Mouse (Mus musculus): ENCODE results near the gene Cyth3. TPM values are rescaled to one million over a fixed set of nuclear protein-coding genes. Genes with fewer than 3 reads are reported as not detected.

The Cyth3 gene
- polyA plus RNA-seq, 1 experiment from 2014 or later: 49.6 TPM

GRCm38 (mm10) chr5:143683696-143684095, 61.4 kb downstream of the Cyth3 start:
- H3K27ac ChIP-seq (replicated peaks; ENCODE audit: low read depth, low read length): no peak overlapping the region; the same call in 1 of the 2 replicates
- H3K4me2 ChIP-seq (ENCODE audit: low read depth, severe bottlenecking): no peak overlapping the region
- DNase-seq (ENCODE audit: low spot score) (no peak), ATAC-seq (ENCODE audit: insufficient number of reproducible peaks, low FRiP score, low TSS enrichment, low read depth) (no peak)
- H3K9me3 ChIP-seq (ENCODE audit: control insufficient read depth, low read length): no peaks in the 10 kb centered on the region
- peaks cover 7% of the 10 kb centered on the region for H3K36me3 ChIP-seq (ENCODE audit: control insufficient read depth, insufficient read depth, low read length)
- no peak overlapping the region for H3K4me3 ChIP-seq (ENCODE audit: low read depth, low read length)
- H3K9ac ChIP-seq (ENCODE audit: low read length): peak overlapping the region; percentile 12; the same call in 1 of the 2 replicates
- no peaks in the 10 kb centered on the region for H3K27me3 ChIP-seq (ENCODE audit: control insufficient read depth, insufficient read depth, low read length)
- peaks cover 16% of the 10 kb centered on the region for H3K4me1 ChIP-seq (ENCODE audit: control insufficient read depth, insufficient read depth, low read length)
- WGBS: 57% methylated on average over 6 of the region's 6 CpGs

DNA sequence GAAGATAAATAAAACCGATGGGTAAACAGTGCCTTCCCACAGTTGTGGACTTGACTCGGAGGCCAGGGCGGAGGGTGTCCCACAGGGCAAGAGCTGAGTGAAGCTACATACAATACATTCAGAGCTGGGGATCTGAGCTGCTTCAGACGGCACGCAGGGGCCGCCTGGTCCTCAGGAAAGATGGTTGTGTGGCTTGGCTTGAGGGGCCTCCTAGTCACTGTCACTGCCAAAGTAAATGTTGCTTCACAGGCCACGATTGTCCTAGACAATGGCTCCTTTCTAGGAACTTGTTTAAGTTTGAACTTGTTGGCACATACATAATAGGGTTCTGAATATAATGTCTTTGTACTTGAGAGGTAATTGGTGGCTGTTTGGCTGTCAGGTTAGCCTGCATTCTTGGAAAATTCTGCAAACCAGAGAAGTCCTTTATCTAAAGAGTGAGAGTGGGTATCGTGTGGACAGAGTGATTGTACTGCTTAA, 62.7 kb downstream of the Cyth3 start:
- no peaks in the 10 kb centered on the region for H3K27me3 ChIP-seq (ENCODE audit: control insufficient read depth, insufficient read depth, low read length)
- DNase-seq (ENCODE audit: low spot score) (no peak), ATAC-seq (ENCODE audit: insufficient number of reproducible peaks, low FRiP score, low TSS enrichment, low read depth) (no peak)
- no peak overlapping the region for H3K27ac ChIP-seq (replicated peaks; ENCODE audit: low read depth, low read length)
- no peaks in the 10 kb centered on the region for H3K9me3 ChIP-seq (ENCODE audit: control insufficient read depth, low read length)
- WGBS: 90% methylated on average over 8 of the region's 8 CpGs
- H3K36me3 ChIP-seq (ENCODE audit: control insufficient read depth, insufficient read depth, low read length): peaks cover 7% of the 10 kb centered on the region
- H3K4me2 ChIP-seq (ENCODE audit: low read depth, severe bottlenecking): no peak overlapping the region
- peaks cover 11% of the 10 kb centered on the region for H3K4me1 ChIP-seq (ENCODE audit: control insufficient read depth, insufficient read depth, low read length)
- H3K9ac ChIP-seq (ENCODE audit: low read length): no peak overlapping the region
- H3K4me3 ChIP-seq (ENCODE audit: low read depth, low read length): no peak overlapping the region

DNA sequence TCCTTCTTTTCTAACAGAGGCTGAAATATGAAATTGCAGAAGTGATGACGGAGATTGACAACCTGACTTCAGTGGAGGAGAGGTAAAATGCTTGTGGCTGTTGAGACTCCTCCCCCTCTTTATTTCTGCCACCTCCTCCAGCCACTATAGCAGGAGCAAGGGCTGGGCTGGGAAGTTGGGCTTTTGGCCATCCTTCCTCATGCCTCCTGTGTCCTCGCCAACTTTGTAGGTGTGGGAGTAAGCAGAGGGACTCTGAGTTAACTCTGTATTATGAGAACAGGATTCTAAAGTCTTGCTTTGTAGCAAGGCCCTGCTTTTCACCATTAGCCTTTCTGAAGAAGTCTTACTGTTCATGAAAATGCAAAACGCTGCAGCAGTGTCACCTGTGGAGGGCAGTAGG, 64.2 kb downstream of the Cyth3 start:
- H3K27ac ChIP-seq (replicated peaks; ENCODE audit: low read depth, low read length): no peak overlapping the region
- H3K27me3 ChIP-seq (ENCODE audit: control insufficient read depth, insufficient read depth, low read length): no peaks in the 10 kb centered on the region
- WGBS: 91% methylated on average over 3 of the region's 3 CpGs
- H3K9me3 ChIP-seq (ENCODE audit: control insufficient read depth, low read length): no peaks in the 10 kb centered on the region
- no peak overlapping the region for H3K4me3 ChIP-seq (ENCODE audit: low read depth, low read length)
- DNase-seq (ENCODE audit: low spot score) (no peak), ATAC-seq (ENCODE audit: insufficient number of reproducible peaks, low FRiP score, low TSS enrichment, low read depth) (no peak)
- no peak overlapping the region for H3K4me2 ChIP-seq (ENCODE audit: low read depth, severe bottlenecking)
- H3K36me3 ChIP-seq (ENCODE audit: control insufficient read depth, insufficient read depth, low read length): peaks cover 7% of the 10 kb centered on the region
- H3K4me1 ChIP-seq (ENCODE audit: control insufficient read depth, insufficient read depth, low read length): peaks cover 11% of the 10 kb centered on the region
- H3K9ac ChIP-seq (ENCODE audit: low read length): no peak overlapping the region

DNA sequence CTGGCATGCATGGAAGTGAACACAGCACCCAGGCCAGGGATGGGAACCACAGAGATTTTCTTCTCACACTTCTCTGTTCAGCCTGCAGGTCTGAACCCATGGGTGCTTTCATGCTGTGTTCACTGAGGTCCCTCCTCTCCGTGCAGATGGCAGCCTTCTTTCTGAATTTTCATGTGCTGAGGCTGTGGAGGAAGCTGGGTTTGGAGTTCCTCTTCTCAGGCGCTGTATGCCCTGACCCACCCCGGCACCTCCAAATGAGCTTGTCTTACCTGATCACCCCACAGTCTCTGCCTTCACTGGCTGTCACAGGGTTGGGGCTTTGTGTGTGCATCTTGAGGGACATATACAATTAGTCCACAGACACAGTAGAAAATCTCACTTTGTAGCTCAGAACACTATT, 65.3 kb downstream of the Cyth3 start:
- H3K4me3 ChIP-seq (ENCODE audit: low read depth, low read length): no peak overlapping the region
- WGBS: 98% methylated on average over 3 of the region's 3 CpGs
- no peak overlapping the region for H3K27ac ChIP-seq (replicated peaks; ENCODE audit: low read depth, low read length)
- H3K36me3 ChIP-seq (ENCODE audit: control insufficient read depth, insufficient read depth, low read length): peaks cover 7% of the 10 kb centered on the region
- no peaks in the 10 kb centered on the region for H3K9me3 ChIP-seq (ENCODE audit: control insufficient read depth, low read length)
- no peaks in the 10 kb centered on the region for H3K27me3 ChIP-seq (ENCODE audit: control insufficient read depth, insufficient read depth, low read length)
- no peak overlapping the region for H3K4me2 ChIP-seq (ENCODE audit: low read depth, severe bottlenecking)
- DNase-seq (ENCODE audit: low spot score) (no peak), ATAC-seq (ENCODE audit: insufficient number of reproducible peaks, low FRiP score, low TSS enrichment, low read depth) (no peak)
- no peak overlapping the region for H3K9ac ChIP-seq (ENCODE audit: low read length)
- H3K4me1 ChIP-seq (ENCODE audit: control insufficient read depth, insufficient read depth, low read length): peaks cover 11% of the 10 kb centered on the region

- no peak overlapping the region for H3K9ac ChIP-seq (ENCODE audit: low read length)
- H3K9me3 ChIP-seq (ENCODE audit: control insufficient read depth, low read length): no peaks in the 10 kb centered on the region
- DNase-seq (ENCODE audit: low spot score) (no peak), ATAC-seq (ENCODE audit: insufficient number of reproducible peaks, low FRiP score, low TSS enrichment, low read depth) (no peak)
- H3K4me2 ChIP-seq (ENCODE audit: low read depth, severe bottlenecking): no peak overlapping the region
- H3K36me3 ChIP-seq (ENCODE audit: control insufficient read depth, insufficient read depth, low read length): peaks cover 11% of the 10 kb centered on the region
- H3K27me3 ChIP-seq (ENCODE audit: control insufficient read depth, insufficient read depth, low read length): no peaks in the 10 kb centered on the region
- H3K27ac ChIP-seq (replicated peaks; ENCODE audit: low read depth, low read length): no peak overlapping the region
- no peak overlapping the region for H3K4me3 ChIP-seq (ENCODE audit: low read depth, low read length)
- WGBS: 93% methylated on average over 9 of the region's 9 CpGs
- H3K4me1 ChIP-seq (ENCODE audit: control insufficient read depth, insufficient read depth, low read length): no peaks in the 10 kb centered on the region
These were observed 68.1 kb downstream of the Cyth3 start for GRCm38 (mm10) chr5:143690392-143690791.

- H3K4me2 ChIP-seq (ENCODE audit: low read depth, severe bottlenecking): no peak overlapping the region
- H3K9ac ChIP-seq (ENCODE audit: low read length): no peak overlapping the region
- no peaks in the 10 kb centered on the region for H3K27me3 ChIP-seq (ENCODE audit: control insufficient read depth, insufficient read depth, low read length)
- 93% methylated on average over 5 of the region's 5 CpGs for WGBS
- DNase-seq (ENCODE audit: low spot score) (no peak), ATAC-seq (ENCODE audit: insufficient number of reproducible peaks, low FRiP score, low TSS enrichment, low read depth) (no peak)
- H3K4me1 ChIP-seq (ENCODE audit: control insufficient read depth, insufficient read depth, low read length): no peaks in the 10 kb centered on the region
- no peak overlapping the region for H3K4me3 ChIP-seq (ENCODE audit: low read depth, low read length)
- no peaks in the 10 kb centered on the region for H3K9me3 ChIP-seq (ENCODE audit: control insufficient read depth, low read length)
- H3K27ac ChIP-seq (replicated peaks; ENCODE audit: low read depth, low read length): no peak overlapping the region
- peaks cover 11% of the 10 kb centered on the region for H3K36me3 ChIP-seq (ENCODE audit: control insufficient read depth, insufficient read depth, low read length)
These were observed 68.7 kb downstream of the Cyth3 start for GRCm38 (mm10) chr5:143690926-143691325.

- Histone ChIP-seq H3K4me3 (ENCODE audit: low read depth, low read length) (no peak overlapping the region), H3K9me3 (ENCODE audit: control insufficient read depth, low read length) (no peaks in the 10 kb centered on the region), H3K36me3 (ENCODE audit: control insufficient read depth, insufficient read depth, low read length) (peaks cover 8% of the 10 kb centered on the region), H3K4me2 (ENCODE audit: low read depth, severe bottlenecking) (no peak overlapping the region), H3K9ac (ENCODE audit: low read length) (no peak overlapping the region), H3K27me3 (ENCODE audit: control insufficient read depth, insufficient read depth, low read length) (no peaks in the 10 kb centered on the region), H3K27ac (replicated peaks; ENCODE audit: low read depth, low read length) (no peak overlapping the region), H3K4me1 (ENCODE audit: control insufficient read depth, insufficient read depth, low read length) (no peaks in the 10 kb centered on the region)
- DNase-seq (ENCODE audit: low spot score) (no peak), ATAC-seq (ENCODE audit: insufficient number of reproducible peaks, low FRiP score, low TSS enrichment, low read depth) (no peak)
- 76% methylated on average over 3 of the region's 3 CpGs for WGBS
These were observed 74.1 kb downstream of the Cyth3 start for GRCm38 (mm10) chr5:143696323-143696722.

DNA sequence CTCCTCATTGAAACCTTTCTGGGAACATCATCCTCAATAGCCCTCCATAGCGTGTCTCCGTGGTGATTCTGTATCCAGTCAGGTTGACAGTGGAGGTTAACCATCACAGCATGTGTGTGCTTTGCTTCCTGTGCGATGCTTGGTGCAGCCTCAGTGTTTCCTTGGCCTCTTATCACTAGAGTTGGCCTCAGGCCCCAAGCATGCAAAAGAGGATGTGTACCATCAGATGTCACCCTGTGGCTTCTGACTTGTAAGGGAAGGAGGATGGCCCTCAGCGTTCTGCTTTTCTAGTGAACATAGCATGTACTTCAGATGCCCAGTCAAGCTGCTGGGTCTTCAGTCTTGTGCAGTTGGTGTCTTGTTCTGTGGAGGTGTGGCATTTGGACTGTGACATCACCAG, 76.2 kb downstream of the Cyth3 start:
- peaks cover 15% of the 10 kb centered on the region for H3K36me3 ChIP-seq (ENCODE audit: control insufficient read depth, insufficient read depth, low read length)
- no peak overlapping the region for H3K4me2 ChIP-seq (ENCODE audit: low read depth, severe bottlenecking)
- no peak overlapping the region for H3K4me3 ChIP-seq (ENCODE audit: low read depth, low read length)
- no peak overlapping the region for H3K27ac ChIP-seq (replicated peaks; ENCODE audit: low read depth, low read length)
- no peak for ATAC-seq (ENCODE audit: insufficient number of reproducible peaks, low FRiP score, low TSS enrichment, low read depth)
- no peak for DNase-seq (ENCODE audit: low spot score)
- H3K27me3 ChIP-seq (ENCODE audit: control insufficient read depth, insufficient read depth, low read length): no peaks in the 10 kb centered on the region
- 95% methylated on average over 4 of the region's 4 CpGs for WGBS
- no peak overlapping the region for H3K9ac ChIP-seq (ENCODE audit: low read length)
- no peaks in the 10 kb centered on the region for H3K4me1 ChIP-seq (ENCODE audit: control insufficient read depth, insufficient read depth, low read length)
- no peaks in the 10 kb centered on the region for H3K9me3 ChIP-seq (ENCODE audit: control insufficient read depth, low read length)

GRCm38 (mm10) chr5:143700247-143700646, 78.0 kb downstream of the Cyth3 start:
- H3K36me3 ChIP-seq (ENCODE audit: control insufficient read depth, insufficient read depth, low read length): peaks cover 14% of the 10 kb centered on the region
- H3K9me3 ChIP-seq (ENCODE audit: control insufficient read depth, low read length): no peaks in the 10 kb centered on the region

More at GRCm38 (mm10) chr5:143700247-143700646, 78.0 kb downstream of the Cyth3 start:
- no peaks in the 10 kb centered on the region for H3K27me3 ChIP-seq (ENCODE audit: control insufficient read depth, insufficient read depth, low read length)
- no peak overlapping the region for H3K27ac ChIP-seq (replicated peaks; ENCODE audit: low read depth, low read length)
- no peak overlapping the region for H3K9ac ChIP-seq (ENCODE audit: low read length)
- ATAC-seq (ENCODE audit: insufficient number of reproducible peaks, low FRiP score, low TSS enrichment, low read depth) (no peak), DNase-seq (ENCODE audit: low spot score) (no peak)
- H3K4me1 ChIP-seq (ENCODE audit: control insufficient read depth, insufficient read depth, low read length): no peaks in the 10 kb centered on the region
- WGBS: 88% methylated on average over 5 of the region's 5 CpGs
- H3K4me3 ChIP-seq (ENCODE audit: low read depth, low read length): no peak overlapping the region
- no peak overlapping the region for H3K4me2 ChIP-seq (ENCODE audit: low read depth, severe bottlenecking)

Measured in limb, embryonic 11.5 days (tissue).